Mouse (Mus musculus) adrenal gland, adult 2 months (tissue): ENCODE measurements around the gene Bmp2k. TPM values are rescaled to one million over a fixed set of nuclear protein-coding genes. Genes with fewer than 3 reads are reported as not detected.

ENCODE experiments used
- DNase-seq: peaks from one replicate; pipeline ENCODE4 v3.0.0; 2021
- polyA plus RNA-seq: library from polyadenylated mRNA; depleted of rRNA; stranded (reverse); fragments of >200 nt; gene quantifications from 2 replicates; pipeline ENCODE4 v1.2.3, GENCODE M21; 2012
- total RNA-seq, 2 experiments: library from RNA; stranded (reverse); gene quantifications; 2 replicates each; pipeline ENCODE4 v1.2.3; 2021

Gene Bmp2k
- total and polyA plus RNA-seq, 3 experiments, result 10.6 to 38.8 (median 26.0) TPM

DNA sequence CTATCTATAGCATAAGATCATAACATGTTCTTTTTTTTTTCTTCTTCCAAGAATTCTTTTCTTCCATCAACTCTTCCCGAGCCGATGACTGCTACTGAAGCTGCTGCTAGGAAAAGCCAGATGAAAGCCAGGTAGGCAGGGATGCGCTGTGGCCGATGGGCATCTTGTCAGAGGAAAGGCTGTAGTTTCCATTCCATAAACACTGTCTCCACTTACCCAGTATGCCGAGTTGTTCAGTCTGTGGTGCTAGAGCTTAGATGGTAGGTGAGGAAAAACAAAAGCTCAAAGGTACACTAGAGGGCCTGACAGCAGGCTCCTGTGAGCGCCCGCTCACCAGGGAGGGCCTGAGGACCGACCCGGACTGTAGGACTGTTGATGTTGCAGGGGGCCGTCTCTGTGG lies 57.3 kb downstream of the Bmp2k start:
- DNase-seq, result no peak

DNA sequence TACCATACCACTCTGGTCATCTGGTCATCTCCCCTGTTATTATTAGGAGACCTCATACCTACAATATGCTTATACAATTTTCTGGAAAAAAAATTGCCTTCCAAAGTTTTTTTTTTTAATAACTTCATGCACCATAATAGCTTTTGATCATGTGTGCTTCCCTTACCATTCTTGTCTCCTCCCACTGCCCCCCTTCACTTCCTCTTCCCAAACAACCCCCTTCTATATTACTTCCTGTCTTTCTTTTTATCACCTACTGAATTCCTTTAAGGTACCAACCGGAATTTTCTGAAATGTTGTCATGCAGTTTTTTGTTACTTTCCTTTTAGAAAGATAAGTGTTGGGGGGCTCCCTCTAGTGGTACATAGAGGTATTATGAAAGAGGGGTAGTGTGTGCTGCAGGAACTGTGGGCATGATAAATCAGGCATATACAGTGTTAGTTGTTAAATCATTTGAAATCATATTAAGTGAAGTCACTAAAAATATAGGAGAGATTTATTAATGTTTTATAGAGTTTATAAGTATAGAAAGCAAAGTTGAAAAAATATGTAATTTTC lies 58.1 kb downstream of the Bmp2k start:
- peak; percentile 19 for DNase-seq

DNA sequence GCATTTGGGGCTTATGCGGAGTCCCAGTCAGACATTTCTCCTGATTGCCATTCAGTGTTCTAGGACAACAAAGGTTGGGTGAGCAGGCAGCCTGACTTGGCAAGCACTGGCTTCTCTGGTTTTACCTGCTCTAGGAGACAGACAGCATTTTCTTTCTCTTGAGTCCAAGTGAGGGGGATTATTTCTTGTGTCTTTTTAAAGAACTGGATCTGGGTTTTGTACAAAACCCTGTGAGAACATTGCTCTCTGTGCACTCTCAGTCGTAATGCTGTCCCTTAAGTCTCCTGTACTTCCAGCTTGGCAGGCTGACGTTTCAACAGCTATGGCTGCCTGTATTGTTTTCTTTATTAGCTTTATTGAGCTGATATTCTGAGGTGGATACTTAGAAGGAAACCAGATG lies 58.9 kb downstream of the Bmp2k start:
- DNase-seq, result no peak

DNA sequence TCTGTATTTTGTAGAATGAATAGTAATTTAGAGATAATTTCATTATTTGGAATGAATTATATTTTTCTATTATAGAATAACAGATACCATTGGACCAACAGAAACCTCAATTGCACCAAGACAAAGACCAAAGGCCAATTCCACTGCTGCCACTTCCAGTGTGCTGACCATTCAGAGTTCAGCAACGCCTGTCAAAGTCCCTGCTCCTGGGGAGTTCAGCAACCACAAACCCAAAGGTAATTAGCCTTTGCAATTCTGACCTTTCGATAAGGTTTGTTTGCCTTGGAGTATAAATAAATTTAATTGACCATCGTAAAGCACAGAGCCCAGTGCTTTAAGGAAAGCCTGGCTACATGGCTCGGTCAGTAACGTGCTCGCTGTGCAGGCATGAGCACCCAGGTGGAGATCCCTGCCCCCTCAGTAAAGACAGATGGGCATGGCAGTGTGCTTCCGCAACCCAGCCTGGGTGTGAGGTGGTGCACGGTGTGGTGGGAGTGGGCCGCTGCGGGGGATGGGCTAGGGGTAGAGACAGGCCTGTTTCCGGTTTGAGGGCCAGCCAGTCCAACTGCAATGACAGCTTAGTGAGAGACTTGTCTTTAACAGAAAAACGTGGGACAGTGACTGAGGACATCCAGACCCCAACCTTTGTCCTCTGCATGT lies 59.4 kb downstream of the Bmp2k start:
- DNase-seq, result no peak

DNA sequence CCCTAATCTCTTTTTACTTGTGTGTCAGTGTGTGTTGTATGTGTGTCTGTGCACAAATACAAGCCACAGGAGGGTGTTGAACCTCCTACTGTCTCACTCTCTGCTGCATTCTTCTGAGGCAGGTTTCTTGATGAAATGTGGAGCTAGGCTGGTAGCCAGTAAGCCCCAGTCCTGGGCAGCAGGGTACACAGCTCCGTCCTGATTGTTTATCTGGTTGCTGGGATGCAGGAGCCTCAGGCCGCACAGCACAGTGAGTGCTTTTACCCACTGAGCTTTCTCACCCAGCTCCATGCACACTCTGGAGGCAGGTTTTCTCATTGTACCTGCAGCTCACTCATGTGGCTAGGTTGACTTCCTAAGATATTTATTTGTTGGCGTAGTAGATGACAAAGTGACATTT lies 63.4 kb downstream of the Bmp2k start:
- no peak for DNase-seq

DNA sequence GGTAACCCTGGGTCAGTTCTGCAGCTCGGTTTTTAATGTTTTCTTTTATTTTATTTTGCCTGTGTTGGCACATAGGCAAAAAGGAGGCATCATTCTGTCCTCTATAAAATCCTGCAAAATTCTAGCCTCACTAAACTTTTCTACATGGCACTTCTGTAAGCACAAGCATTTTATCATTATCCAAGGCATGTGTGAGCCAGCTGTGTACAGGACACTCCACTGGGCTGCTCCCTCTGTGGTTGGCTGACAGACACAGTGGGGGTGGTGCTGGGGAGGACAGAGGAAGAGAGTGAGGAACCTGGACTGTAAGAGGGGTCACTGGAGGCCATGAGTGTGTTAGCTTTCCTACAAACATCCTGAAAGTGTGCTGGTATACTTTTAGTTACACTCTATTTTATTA lies 64.6 kb downstream of the Bmp2k start:
- no peak for DNase-seq

DNA sequence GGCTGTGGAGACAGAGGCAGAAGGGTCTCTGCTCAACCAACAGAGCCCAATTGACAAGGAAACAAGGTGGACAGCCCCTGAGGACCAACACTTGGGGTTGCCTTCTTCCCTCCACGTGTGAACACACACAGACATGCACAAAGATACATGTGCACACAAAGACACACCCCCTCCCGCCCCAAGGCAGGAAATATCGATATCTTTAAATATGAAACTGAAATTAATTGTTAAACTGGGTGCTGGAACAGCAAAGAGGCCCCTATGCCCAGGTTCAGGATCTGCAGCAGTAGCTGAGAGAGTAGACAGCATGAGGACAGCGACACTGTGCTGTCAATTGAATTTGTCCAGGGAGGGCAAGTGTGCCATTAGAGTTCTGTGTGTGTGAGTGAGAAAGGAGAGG lies 68.3 kb downstream of the Bmp2k start:
- no peak for DNase-seq

DNA sequence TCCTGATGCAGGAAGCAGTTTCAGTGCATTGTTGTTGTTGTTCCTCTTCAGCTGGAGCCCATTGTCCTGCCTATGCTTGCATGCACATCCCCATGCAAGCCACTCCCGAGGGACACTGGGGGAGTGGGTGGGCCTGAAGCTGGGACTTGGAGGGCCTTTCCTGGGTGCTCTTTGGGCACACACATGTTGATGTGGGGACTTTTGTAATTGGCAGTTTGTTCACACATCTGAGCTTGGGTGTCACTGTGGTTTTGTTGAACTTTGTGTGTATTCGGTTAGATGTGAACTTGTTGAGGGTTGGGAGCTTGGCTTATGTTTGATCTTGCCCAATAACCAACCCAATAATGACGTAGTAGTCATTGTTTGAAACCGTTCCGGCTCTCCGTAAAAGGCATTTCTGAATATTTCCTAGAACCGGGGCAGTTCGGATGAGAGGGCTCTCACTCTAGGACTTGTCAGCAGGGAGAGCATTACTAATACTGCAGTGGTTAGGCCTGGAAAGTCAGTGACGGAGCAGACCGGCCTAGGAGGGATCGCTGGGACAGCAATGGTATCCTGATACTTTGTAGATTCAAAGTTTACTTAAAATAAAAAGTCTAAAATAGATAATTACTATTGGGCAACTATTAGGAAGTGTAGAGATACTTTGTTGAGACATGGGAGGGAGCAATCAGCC lies 78.1 kb downstream of the Bmp2k start:
- DNase-seq, result no peak

DNA sequence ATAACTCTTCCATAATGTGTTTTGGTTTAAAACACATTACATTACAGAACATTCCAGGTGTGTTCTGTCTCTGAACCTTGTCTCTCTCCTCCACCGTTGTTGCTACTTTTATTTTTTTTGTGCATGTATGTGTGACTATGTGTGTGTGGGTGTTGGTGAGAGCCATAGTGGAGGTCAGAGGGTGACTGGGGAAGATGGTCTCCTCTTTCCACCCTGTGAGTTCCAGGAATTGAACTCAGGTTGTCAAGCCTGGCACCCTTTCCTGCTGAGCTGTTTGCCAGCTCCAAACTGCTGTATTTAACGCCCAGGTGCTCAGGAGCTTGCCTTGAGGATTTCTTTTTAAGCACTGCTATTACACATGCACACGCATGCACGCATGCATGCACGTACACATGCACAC lies 78.7 kb downstream of the Bmp2k start:
- DNase-seq, result no peak

DNA sequence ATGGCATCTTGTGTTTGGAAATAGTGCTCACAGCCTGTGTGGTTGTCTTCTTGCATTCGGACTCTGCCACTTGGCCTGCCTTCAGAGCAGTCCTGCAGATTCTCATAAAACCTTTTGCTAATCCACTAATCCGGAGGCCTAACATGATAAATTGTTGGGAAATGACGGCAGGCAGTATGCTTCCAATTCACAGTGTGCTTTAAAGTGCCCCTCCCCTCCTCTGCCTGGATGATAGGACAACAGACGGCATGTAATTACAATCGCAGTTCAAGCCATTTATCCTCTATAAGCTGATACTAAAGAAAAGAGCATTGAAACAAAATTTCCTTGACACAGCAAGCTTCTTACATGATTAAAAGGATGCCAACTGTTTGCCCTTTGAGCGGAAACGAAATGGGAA lies 80.2 kb downstream of the Bmp2k start:
- no peak for DNase-seq

DNA sequence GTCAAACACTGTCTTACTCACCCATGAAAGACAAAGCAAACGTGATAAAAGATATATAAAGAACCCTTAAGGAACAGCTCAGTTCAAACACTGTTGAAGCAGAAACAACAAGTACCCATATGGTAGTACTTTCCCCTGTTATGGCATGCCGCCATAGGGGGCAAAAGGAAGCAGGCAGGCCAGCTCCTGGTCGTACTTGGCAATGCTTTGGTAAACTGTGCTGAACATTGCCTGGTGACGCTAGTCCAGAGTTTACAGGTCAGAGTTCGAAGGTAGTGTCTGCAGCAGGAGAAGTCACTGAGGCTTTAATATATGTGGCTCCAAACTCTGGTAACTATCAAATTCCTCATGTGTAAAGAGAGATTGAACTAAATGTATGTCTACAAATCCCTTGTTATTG lies 81.2 kb downstream of the Bmp2k start:
- DNase-seq, result no peak

DNA sequence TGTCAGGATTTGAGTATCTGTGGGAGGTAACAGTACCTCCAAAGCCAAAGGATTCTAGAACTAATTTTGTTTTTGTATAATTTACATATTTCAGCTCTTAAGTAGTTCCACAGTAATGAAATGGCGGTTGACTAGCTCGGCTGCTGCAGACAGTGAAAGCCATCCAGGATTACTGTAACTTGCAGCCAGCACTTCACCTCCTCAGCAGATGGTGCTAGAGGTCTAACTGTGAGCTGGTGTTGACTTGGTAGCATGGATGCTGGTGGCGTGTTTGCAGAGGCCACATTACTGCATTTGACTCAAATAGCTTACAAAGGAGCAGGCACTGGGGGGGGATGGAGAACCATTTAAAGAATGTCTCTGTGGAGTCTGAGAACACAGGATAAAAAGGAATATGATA lies 84.0 kb downstream of the Bmp2k start:
- no peak for DNase-seq

DNA sequence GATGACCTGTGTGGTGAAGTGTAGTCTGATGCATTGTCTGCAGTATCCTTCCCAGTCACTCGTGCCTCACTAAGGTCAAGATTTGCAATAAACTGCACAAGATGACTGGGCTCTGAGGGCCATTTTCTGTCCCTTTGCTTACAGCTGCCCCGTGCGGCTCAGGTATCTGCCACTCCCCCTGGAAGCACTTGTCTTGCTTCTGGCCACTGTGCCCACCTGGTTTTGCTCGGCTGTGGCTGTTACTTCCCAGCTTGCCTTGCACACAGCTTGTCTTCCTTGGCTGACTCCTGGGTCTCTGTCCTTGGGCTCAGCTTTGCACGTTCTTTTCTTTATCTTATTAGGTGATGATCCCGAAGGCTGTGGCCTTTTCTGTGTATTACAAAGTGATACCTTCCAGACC lies 86.2 kb downstream of the Bmp2k start:
- peak; percentile 8 for DNase-seq

DNA sequence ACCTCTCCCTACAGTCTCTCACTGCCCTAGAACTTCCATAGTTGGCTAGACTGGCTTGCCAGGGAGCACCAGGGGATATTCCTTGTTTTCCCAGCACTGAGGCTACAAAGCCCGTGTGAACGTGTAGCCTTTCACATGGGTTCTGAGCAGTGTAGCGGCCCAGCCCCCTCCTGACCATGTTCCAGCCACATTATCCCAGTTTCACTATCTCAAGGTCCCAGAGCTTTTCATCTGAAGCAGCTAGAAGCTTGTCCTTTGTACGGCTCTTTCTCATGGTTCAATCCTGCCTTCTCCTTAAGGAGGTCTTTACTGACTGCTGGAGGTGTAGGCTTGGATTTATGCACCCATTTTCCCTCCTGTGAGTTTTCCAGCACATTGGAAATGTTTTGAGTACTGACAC lies 87.1 kb downstream of the Bmp2k start:
- DNase-seq, result peak; percentile 34

DNA sequence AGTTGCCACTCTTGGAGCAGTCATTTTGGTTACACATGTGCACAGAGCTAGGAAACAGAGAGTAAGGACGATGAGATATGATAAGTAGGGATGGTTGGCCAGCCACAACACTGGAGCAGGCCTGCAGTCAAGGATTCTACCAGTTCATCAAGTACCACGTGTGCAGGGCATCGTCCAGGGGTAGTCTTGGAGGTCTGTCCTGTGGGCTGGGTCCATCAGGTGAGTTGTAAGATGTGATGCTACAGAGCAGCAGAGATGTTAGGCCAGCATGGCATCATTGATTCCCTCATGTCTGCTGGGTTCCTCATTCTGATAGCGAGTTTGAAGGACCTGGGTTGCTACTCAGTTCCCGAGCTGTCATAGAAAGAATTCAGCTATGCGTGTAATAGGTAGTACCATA lies 87.6 kb downstream of the Bmp2k start:
- no peak for DNase-seq

DNA sequence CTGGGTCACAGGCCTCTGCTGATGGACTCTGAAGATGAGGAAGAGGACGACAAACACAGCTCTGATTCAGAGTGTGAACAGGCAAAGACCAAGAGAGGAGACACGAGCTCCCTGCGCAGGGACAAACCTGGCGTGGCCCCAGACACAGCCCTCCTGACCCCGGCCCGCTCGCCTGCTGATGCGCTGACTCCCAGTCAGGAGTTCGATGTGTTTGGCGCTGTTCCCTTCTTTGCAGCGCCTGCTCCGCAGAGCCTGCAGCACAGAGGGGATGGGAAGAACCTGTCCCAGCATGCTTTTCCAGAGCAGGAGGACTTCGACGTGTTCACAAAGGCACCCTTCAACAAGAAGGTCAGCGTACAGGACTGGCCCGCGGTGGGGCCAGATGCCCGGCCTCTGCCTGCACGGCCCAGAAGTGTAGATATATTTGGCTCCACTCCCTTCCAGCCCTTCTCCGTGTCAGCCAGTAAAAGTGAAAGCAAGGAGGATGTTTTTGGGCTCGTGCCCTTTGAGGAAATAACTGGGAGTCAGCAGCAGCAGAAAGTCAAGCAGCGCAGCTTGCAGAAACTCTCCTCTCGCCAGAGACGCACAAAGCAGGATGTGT lies 89.6 kb downstream of the Bmp2k start:
- no peak for DNase-seq

DNA sequence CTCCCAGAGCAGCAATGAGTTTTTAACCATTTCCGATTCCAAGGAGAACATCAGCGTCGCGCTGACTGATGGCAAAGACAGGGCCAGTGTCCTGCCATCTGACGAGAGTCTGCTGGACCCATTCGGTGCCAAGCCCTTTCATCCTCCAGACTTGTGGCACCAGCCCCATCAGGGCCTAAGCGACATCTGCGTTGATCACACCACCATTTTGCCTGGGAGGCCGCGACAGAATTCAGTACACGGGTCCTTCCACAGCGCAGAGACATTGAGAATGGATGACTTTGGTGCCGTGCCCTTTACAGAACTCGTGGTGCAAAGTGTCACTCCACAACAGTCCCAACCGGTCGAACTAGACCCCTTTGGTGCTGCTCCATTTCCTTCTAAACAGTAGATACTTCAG lies 90.3 kb downstream of the Bmp2k start:
- DNase-seq, result no peak

DNA sequence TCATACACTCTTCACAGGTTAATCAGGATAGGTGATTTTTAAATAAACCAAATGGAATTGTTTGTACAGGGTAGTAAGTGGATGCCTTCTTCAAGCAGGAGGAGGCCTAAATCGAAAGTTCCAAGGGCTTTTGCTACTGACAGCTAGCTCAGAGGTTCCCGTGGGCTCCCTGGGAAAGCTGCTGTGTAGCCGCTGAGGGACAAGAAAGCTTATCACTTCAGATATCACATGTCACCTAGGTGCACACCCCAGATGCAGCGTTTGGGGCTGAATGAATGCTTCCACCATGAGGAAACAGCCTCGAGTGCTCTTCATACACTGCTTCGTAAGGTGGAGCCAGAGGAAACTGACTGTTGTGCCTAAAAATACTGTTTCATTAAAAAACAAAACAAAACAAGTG lies 90.7 kb downstream of the Bmp2k start:
- no peak for DNase-seq

DNA sequence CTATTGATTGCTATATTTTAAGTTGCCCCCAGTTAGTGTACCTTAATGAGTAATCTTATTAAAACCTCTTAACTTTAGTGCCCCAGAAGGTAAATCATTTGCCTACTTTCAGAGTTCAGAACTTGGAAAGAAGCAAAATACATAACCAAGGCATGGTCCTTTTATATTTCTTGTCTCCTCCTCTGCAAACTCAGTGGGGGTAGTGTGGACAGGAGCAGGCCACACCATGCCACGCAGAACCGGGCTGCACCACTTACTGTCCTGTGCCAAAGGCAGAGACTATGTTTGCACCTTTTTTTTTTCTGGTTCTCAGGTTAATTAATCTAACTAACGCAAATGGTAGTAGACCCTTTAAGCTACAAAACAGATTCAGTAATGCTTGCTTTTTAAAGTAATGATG lies 91.9 kb downstream of the Bmp2k start:
- DNase-seq, result no peak

DNA sequence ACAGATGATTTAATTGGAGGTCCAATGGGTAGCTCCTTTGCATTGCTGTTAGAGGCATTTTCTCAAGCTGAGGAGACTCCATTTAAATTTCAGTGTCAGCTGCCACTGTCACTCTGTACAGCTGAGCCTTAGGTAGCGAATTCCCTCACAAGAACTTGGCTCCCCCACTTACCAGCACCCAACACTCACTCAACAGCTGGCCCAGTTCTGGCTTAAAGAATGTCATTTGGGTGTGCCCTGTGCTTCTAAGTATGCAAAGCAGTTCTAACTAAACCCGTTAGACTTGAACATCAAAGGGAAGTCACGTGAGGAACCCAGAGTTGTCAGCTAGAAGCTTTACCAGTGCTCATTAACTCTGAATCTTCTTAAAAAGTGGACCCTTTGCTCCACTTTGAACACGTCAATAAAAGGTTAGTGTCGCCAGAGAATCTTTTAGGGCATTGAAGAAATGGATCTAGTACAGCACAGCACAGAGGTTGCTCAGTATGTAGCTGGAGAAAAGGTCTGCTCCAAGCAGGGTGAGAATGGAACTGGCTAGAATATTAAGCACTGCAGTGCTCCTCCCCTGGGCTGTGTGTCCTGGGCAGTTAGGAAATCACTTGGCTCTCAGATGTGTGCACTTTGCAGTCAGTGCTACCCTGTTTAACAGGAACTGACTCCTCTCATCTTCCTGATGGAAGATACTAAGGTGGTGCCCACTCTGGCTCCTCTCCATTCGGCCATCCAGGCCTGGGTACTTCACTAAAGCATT lies 92.7 kb downstream of the Bmp2k start:
- no peak for DNase-seq

DNA sequence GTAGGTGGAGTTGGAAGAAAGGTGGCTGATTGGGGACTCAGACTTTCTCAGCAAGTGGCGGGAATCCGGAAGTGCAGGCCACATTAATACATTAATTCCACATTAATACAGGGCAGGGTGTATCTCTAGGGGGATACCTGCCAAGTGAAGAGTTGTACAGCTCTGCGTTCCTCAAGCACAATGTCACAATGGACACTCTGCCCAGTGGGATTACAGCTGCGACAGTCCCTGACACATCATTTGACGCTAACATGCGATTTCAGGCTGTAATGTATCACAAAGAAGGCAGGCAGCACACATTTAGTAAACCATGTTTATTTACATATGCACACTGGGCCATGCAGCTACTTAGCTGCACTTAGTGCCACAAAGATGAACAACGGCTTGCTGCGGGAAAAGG lies 95.5 kb downstream of the Bmp2k start:
- no peak for DNase-seq

DNA sequence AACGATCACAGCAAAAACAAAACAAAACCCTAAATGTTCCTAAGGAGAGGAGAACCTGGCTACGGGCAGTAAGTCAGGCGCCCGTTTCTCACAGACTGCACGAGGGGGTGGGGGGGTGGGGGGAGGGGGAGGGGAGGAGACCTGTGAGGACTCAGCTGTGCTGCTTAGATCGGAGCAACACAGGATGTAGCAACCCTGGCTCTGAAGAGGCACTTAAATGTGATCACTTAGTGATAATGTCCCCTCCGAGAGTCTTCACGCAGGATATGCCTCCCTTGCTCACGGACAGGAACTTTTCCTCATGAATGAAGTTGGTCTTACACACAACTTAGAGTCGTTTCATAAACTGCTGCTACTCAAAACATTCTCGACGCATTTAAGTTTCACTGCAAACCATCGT lies 97.8 kb downstream of the Bmp2k start:
- DNase-seq, result no peak

DNA sequence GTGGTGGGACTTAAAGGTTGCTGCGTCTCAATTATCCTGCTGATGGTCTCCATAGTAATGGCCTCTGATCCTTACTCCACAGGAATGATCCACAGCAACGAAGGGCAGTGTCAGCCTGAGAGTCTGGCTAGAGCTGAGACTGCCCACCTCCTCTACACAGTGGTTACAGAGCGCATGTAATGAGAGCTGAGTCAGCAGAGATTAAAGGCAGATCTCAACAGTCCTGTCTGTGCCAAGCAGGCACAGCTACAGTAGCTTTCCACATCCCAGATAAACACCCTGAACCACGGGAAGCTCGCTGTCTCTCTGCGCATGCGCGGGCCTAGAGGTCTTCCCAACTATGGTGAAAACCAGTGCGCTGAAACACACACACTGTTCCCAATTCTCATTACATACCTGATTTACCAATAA lies 100.1 kb downstream of the Bmp2k start:
- no peak for DNase-seq
